Mouse (Mus musculus): ENCODE measurements at regions not wholly inside any gene's neighbourhood (a gene's known extent, or its start where the extent isn't known, plus 50 kb on each side); places are given as distances from the start of the nearest gene placed in this dataset.
"Not testable (repeated sequence)": the region's sequence is repeated elsewhere in the genome, so short reads cannot be mapped to it uniquely, and the experiment has no call there.

GRCm38 (mm10) chr11:7812436-7812835, 598.7 kb upstream of the Igfbp3 start:
- DNase-seq (ENCODE audit: low spot score in 2 of 2), result no peak

GRCm38 (mm10) chr11:7809741-7810140, 596.0 kb upstream of the Igfbp3 start:
- no peak for DNase-seq (ENCODE audit: low spot score in 2 of 2)

GRCm38 (mm10) chr11:7796373-7796772, 582.6 kb upstream of the Igfbp3 start:
- DNase-seq (ENCODE audit: low spot score in 2 of 2), result no peak

- DNase-seq (ENCODE audit: low spot score in 2 of 2), result no peak
Observed at GRCm38 (mm10) chr11:7794206-7794605, 580.5 kb upstream of the Igfbp3 start.

- DNase-seq (ENCODE audit: low spot score in 2 of 2), result no peak
Observed at GRCm38 (mm10) chr11:7780476-7781112, 566.9 kb upstream of the Igfbp3 start.

GRCm38 (mm10) chr11:7775361-7775760, 561.6 kb upstream of the Igfbp3 start:
- DNase-seq (ENCODE audit: low spot score in 2 of 2), result not testable (repeated sequence)

GRCm38 (mm10) chr11:7765303-7765702, 551.6 kb upstream of the Igfbp3 start:
- no peak for DNase-seq (ENCODE audit: low spot score in 2 of 2)

GRCm38 (mm10) chr11:7758862-7759467, 545.2 kb upstream of the Igfbp3 start:
- no peak for DNase-seq (ENCODE audit: low spot score in 2 of 2)
